Mouse (Mus musculus): ENCODE results near the gene Srsf4. TPM values are rescaled to one million over a fixed set of nuclear protein-coding genes. Genes with fewer than 3 reads are reported as not detected.

Gene Srsf4
- polyA plus RNA-seq, 1 experiment from 2014 or later, result 108 TPM

- no peak for ATAC-seq (ENCODE audit: low FRiP score, low TSS enrichment)
- H3K9ac ChIP-seq (replicated peaks; ENCODE audit: low read length), result no peak overlapping the region
- H3K9me3 ChIP-seq (ENCODE audit: low read length), result no peaks in the 10 kb centered on the region
- H3K27ac ChIP-seq (ENCODE audit: low read length), result no peak overlapping the region
- no peaks in the 10 kb centered on the region; the same call in 1 of the 2 replicates for H3K4me1 ChIP-seq (ENCODE audit: insufficient read depth, low read length)
- peaks cover 35% of the 10 kb centered on the region for H3K36me3 ChIP-seq (ENCODE audit: insufficient read depth, low read length)
- H3K27me3 ChIP-seq (ENCODE audit: insufficient read depth, low read length), result no peaks in the 10 kb centered on the region
- 83% methylated on average over 1 of the region's 1 CpGs for WGBS
- H3K4me3 ChIP-seq (ENCODE audit: low read length), result no peak overlapping the region
- H3K4me2 ChIP-seq (replicated peaks; ENCODE audit: low read depth, low read length), result no peak overlapping the region
These were observed 15.1 kb downstream of the Srsf4 start for GRCm38 (mm10) chr4:131888564-131888963.

DNA sequence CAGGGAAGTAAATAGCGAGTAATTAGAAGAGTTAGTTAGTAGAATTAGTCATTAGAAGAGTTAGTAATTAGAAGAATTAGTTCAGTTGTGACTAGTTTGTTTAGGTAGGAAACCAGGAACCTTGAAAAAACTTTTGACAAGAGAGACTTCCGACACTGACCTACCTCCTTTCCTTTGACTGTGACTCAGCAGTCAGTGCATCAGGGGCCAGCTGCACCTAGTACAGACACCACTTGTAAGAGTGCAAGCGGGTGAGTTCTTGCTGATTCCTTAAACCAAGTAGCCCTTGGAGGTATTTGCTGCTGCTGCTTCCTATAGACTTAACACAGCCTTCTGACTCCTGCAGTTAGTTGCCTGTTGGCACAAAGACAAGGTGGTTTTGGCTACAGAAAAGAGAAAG is 17.3 kb downstream of the Srsf4 start:
- Histone ChIP-seq H3K27me3 (ENCODE audit: insufficient read depth, low read length) (no peaks in the 10 kb centered on the region), H3K4me1 (ENCODE audit: insufficient read depth, low read length) (no peaks in the 10 kb centered on the region), H3K27ac (ENCODE audit: low read length) (no peak overlapping the region), H3K9me3 (ENCODE audit: low read length) (no peaks in the 10 kb centered on the region), H3K36me3 (ENCODE audit: insufficient read depth, low read length) (peaks cover 47% of the 10 kb centered on the region), H3K9ac (replicated peaks; ENCODE audit: low read length) (no peak overlapping the region), H3K4me2 (replicated peaks; ENCODE audit: low read depth, low read length) (no peak overlapping the region), H3K4me3 (ENCODE audit: low read length) (no peak overlapping the region)
- WGBS, result 81% methylated on average over 3 of the region's 3 CpGs
- no peak for ATAC-seq (ENCODE audit: low FRiP score, low TSS enrichment)

DNA sequence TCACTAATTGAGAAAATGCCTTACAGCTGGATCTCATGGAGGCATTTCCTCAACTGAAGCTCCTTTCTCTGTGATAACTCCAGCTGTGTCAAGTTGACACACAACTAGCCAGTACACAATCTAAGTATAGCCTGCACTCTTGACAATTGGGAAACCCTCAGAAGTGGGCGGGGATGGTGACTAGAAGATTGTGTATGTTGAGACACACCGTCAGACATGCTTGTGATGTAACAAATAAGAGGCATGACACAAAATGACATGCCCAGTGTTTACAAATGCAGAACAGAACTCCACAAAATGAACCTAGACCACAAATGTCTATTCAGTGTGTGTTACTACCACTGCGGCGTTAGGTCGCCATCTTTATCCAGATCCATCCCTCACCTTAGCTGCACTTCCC is 23.7 kb downstream of the Srsf4 start:
- WGBS, result 92% methylated on average over 5 of the region's 5 CpGs
- no peak overlapping the region for H3K27ac ChIP-seq (ENCODE audit: low read length)
- H3K4me2 ChIP-seq (replicated peaks; ENCODE audit: low read depth, low read length), result no peak overlapping the region
- ATAC-seq (ENCODE audit: low FRiP score, low TSS enrichment), result no peak
- no peaks in the 10 kb centered on the region for H3K4me1 ChIP-seq (ENCODE audit: insufficient read depth, low read length)
- H3K4me3 ChIP-seq (ENCODE audit: low read length), result no peak overlapping the region
- H3K9me3 ChIP-seq (ENCODE audit: low read length), result no peaks in the 10 kb centered on the region
- peaks cover 82% of the 10 kb centered on the region for H3K36me3 ChIP-seq (ENCODE audit: insufficient read depth, low read length)
- no peak overlapping the region for H3K9ac ChIP-seq (replicated peaks; ENCODE audit: low read length)
- H3K27me3 ChIP-seq (ENCODE audit: insufficient read depth, low read length), result no peaks in the 10 kb centered on the region

- H3K4me1 ChIP-seq (ENCODE audit: insufficient read depth, low read length), result no peaks in the 10 kb centered on the region
- no peak overlapping the region for H3K4me3 ChIP-seq (ENCODE audit: low read length)
- ATAC-seq (ENCODE audit: low FRiP score, low TSS enrichment), result no peak
- H3K27me3 ChIP-seq (ENCODE audit: insufficient read depth, low read length), result no peaks in the 10 kb centered on the region
- H3K9ac ChIP-seq (replicated peaks; ENCODE audit: low read length), result no peak overlapping the region
- no peak overlapping the region for H3K4me2 ChIP-seq (replicated peaks; ENCODE audit: low read depth, low read length)
- no peaks in the 10 kb centered on the region for H3K9me3 ChIP-seq (ENCODE audit: low read length)
- H3K36me3 ChIP-seq (ENCODE audit: insufficient read depth, low read length), result peaks cover 82% of the 10 kb centered on the region
- WGBS, result 91% methylated on average over 8 of the region's 8 CpGs
- no peak overlapping the region for H3K27ac ChIP-seq (ENCODE audit: low read length)
These were observed 24.4 kb downstream of the Srsf4 start for GRCm38 (mm10) chr4:131897787-131898186.

DNA sequence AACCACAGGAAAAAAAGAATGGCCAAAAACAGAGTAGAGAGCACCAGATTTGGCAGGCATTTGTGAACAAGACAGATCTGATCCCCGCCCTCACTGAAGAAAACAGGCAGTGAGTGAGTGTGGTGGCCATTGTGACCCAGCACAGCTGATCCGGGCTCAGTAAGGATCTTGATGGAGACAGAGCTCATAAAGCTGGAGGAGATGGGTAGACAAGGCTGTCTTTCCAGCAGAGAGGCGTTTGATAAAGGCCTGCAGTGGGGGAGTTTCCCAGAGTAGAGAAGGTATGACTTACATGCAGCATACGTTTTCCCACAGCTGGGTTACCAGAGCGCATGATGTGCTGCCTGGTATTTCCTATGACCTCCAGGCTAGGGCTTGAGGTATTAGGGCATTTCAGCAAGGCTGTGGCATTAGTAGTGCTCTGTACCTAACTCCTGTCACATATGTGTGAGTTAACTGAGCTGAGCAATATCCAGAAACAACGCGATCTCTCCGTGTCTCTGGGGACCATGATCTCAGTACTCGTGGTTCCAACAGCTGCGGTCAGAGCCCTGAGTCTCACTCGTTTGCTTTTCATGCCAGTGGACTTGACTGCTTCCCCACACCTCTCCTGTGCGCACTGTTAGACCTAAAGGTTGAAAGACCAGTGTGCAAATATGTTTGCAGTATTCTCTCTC is 25.2 kb downstream of the Srsf4 start:
- Histone ChIP-seq H3K4me3 (ENCODE audit: low read length) (no peak overlapping the region), H3K27ac (ENCODE audit: low read length) (no peak overlapping the region), H3K36me3 (ENCODE audit: insufficient read depth, low read length) (peaks cover 74% of the 10 kb centered on the region), H3K9me3 (ENCODE audit: low read length) (no peaks in the 10 kb centered on the region), H3K4me2 (replicated peaks; ENCODE audit: low read depth, low read length) (no peak overlapping the region), H3K27me3 (ENCODE audit: insufficient read depth, low read length) (no peaks in the 10 kb centered on the region), H3K4me1 (ENCODE audit: insufficient read depth, low read length) (no peaks in the 10 kb centered on the region), H3K9ac (replicated peaks; ENCODE audit: low read length) (no peak overlapping the region)
- ATAC-seq (ENCODE audit: low FRiP score, low TSS enrichment), result no peak
- WGBS, result 80% methylated on average over 12 of the region's 12 CpGs

DNA sequence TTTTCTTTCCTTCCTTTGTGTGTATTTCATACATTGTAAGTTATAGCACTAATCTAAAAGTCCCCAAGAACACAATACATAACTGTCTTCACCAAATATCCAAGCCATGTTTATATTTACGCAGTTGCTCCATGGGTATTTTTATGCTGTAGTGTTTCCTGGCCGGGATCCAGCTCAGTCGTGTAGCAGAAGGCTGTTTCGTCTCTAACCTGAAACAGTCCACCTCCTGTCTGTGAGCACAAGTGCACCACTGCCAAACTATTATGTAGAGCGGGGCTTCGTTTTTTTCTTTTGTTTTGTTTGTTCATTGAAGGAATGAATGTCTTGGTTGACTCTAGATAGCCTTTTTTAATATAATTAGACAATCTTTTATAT is 25.8 kb downstream of the Srsf4 start:
- Histone ChIP-seq H3K36me3 (ENCODE audit: insufficient read depth, low read length) (peaks cover 71% of the 10 kb centered on the region), H3K27ac (ENCODE audit: low read length) (no peak overlapping the region), H3K9me3 (ENCODE audit: low read length) (no peaks in the 10 kb centered on the region), H3K9ac (replicated peaks; ENCODE audit: low read length) (no peak overlapping the region), H3K4me3 (ENCODE audit: low read length) (no peak overlapping the region), H3K27me3 (ENCODE audit: insufficient read depth, low read length) (no peaks in the 10 kb centered on the region), H3K4me2 (replicated peaks; ENCODE audit: low read depth, low read length) (no peak overlapping the region), H3K4me1 (ENCODE audit: insufficient read depth, low read length) (no peaks in the 10 kb centered on the region)
- no peak for ATAC-seq (ENCODE audit: low FRiP score, low TSS enrichment)
- WGBS, result 80% methylated on average over 6 of the region's 6 CpGs

DNA sequence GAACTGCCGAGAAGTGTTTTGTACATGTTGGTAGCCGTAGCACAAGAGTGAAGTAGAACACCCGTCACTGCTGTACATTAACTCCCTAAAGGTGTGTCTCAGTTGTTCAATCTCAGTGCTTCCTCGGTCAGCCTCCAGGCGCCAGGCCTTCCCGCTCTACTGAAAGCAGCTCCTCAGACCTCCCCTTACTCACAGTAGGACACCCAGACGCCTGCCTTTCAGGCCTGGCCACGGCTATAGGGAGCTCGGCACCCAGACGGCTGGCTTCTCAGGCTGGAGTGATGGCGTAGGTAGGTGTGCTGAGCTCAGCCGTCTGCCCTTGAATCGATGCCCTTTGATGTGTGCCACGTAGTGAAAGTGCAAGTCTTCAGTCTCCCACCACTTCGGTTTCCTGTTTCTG is 27.7 kb downstream of the Srsf4 start:
- H3K4me2 ChIP-seq (replicated peaks; ENCODE audit: low read depth, low read length), result no peak overlapping the region
- no peaks in the 10 kb centered on the region for H3K27me3 ChIP-seq (ENCODE audit: insufficient read depth, low read length)
- no peak overlapping the region for H3K4me3 ChIP-seq (ENCODE audit: low read length)
- H3K9ac ChIP-seq (replicated peaks; ENCODE audit: low read length), result no peak overlapping the region
- 91% methylated on average over 15 of the region's 15 CpGs for WGBS
- no peaks in the 10 kb centered on the region for H3K4me1 ChIP-seq (ENCODE audit: insufficient read depth, low read length)
- no peak for ATAC-seq (ENCODE audit: low FRiP score, low TSS enrichment)
- no peaks in the 10 kb centered on the region for H3K9me3 ChIP-seq (ENCODE audit: low read length)
- H3K27ac ChIP-seq (ENCODE audit: low read length), result no peak overlapping the region
- H3K36me3 ChIP-seq (ENCODE audit: insufficient read depth, low read length), result peaks cover 63% of the 10 kb centered on the region

- no peaks in the 10 kb centered on the region for H3K27me3 ChIP-seq (ENCODE audit: insufficient read depth, low read length)
- no peaks in the 10 kb centered on the region for H3K4me1 ChIP-seq (ENCODE audit: insufficient read depth, low read length)
- no peak overlapping the region for H3K9ac ChIP-seq (replicated peaks; ENCODE audit: low read length)
- H3K9me3 ChIP-seq (ENCODE audit: low read length), result peaks cover 5% of the 10 kb centered on the region
- ATAC-seq (ENCODE audit: low FRiP score, low TSS enrichment), result peak; percentile 49; the same call in 1 of the 2 replicates
- no peak overlapping the region for H3K4me3 ChIP-seq (ENCODE audit: low read length)
- H3K36me3 ChIP-seq (ENCODE audit: insufficient read depth, low read length), result peaks cover 37% of the 10 kb centered on the region
- 64% methylated on average over 8 of the region's 8 CpGs for WGBS
- no peak overlapping the region for H3K27ac ChIP-seq (ENCODE audit: low read length)
- no peak overlapping the region for H3K4me2 ChIP-seq (replicated peaks; ENCODE audit: low read depth, low read length)
These were observed 31.1 kb downstream of the Srsf4 start for GRCm38 (mm10) chr4:131904478-131904877.

- WGBS, result 34% methylated on average over 6 of the region's 6 CpGs
- Histone ChIP-seq H3K36me3 (ENCODE audit: insufficient read depth, low read length) (peaks cover 18% of the 10 kb centered on the region), H3K4me1 (ENCODE audit: insufficient read depth, low read length) (peaks cover 15% of the 10 kb centered on the region), H3K27ac (ENCODE audit: low read length) (no peak overlapping the region), H3K9me3 (ENCODE audit: low read length) (peaks cover 5% of the 10 kb centered on the region), H3K4me3 (ENCODE audit: low read length) (no peak overlapping the region), H3K4me2 (replicated peaks; ENCODE audit: low read depth, low read length) (no peak overlapping the region), H3K9ac (replicated peaks; ENCODE audit: low read length) (no peak overlapping the region), H3K27me3 (ENCODE audit: insufficient read depth, low read length) (no peaks in the 10 kb centered on the region)
- 0 out of 2 replicates have a peak, but pooled peaks have one; percentile 33 for ATAC-seq (ENCODE audit: low FRiP score, low TSS enrichment)
These were observed 33.0 kb downstream of the Srsf4 start for GRCm38 (mm10) chr4:131906423-131906822.

DNA sequence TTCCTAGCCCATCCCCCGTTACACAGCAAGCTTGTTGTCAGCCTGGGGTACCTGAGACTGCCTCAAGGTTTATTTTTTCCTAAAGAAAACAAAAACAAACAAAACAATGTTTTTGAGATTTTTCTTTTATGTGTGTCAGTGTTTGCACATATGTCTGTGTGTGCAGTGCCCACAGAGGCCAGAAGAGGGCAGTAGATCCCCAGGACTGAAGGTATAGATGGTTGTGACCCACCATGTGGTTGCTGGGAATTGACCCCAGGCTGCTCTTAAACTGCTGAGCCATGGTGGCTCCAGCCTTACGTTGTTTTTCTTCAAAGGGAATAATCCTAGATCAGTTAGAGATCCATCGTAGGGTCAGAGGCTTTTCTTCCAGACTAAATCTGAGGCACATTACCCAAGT is 34.5 kb downstream of the Srsf4 start:
- 81% methylated on average over 3 of the region's 3 CpGs for WGBS
- Histone ChIP-seq H3K36me3 (ENCODE audit: insufficient read depth, low read length) (peaks cover 5% of the 10 kb centered on the region; the same call in 1 of the 2 replicates), H3K9ac (replicated peaks; ENCODE audit: low read length) (no peak overlapping the region), H3K4me1 (ENCODE audit: insufficient read depth, low read length) (peaks cover 19% of the 10 kb centered on the region), H3K27ac (ENCODE audit: low read length) (no peak overlapping the region), H3K27me3 (ENCODE audit: insufficient read depth, low read length) (peaks cover 6% of the 10 kb centered on the region), H3K4me2 (replicated peaks; ENCODE audit: low read depth, low read length) (no peak overlapping the region), H3K4me3 (ENCODE audit: low read length) (no peak overlapping the region), H3K9me3 (ENCODE audit: low read length) (peaks cover 5% of the 10 kb centered on the region)
- no peak for ATAC-seq (ENCODE audit: low FRiP score, low TSS enrichment)
